ENCODE assay signal across 20 mouse cellular contexts in genomic region chr5:36663329-36663728, GRCm38 (mm10). TPM values are rescaled to one million over a fixed set of nuclear protein-coding genes. Genes with fewer than 3 reads are reported as not detected.
DNase-seq lines count a peak whose midpoint lies in the region; ATAC-seq and TF ChIP-seq lines count a peak whose summit lies in the region.
"Had no signal": no experiment of that assay in that cellular context is flagged by ENCODE, and none has a peak within 500 bp of the region (broad histone marks: within the 10 kb centered on the region; RNA-seq: fewer than 3 reads in every experiment).

No protein-coding gene starts in this region.

- intact Hi-C loops in heart, postnatal 36 days (cut with DNase I) = no loop called here

- CTCF ChIA-PET in Patski (lab: Charles Lee) = interaction anchor here (0.7 to 2.6 kb wide), 17 partner anchors 9 to 84 kb away, joined by 3 to 15 read pairs (median 4); no protein-coding TSS in a partner anchor

- H3K4me3 ChIP-seq in heart, embryonic 12.5 days = no peak overlapping the region
- no peak overlapping the region for H3K4me3 ChIP-seq in G1E (ENCODE audit: low read depth, low read length)
- H3K4me3 ChIP-seq: left cerebral cortex, adult 2 months; limb, embryonic 15.5 days; megakaryocyte, embryonic 14.5 days; midbrain, embryonic 13.5 days had no signal

- H3K4me1 ChIP-seq in heart, embryonic 12.5 days (replicated peaks) = peaks cover 13% of the 10 kb centered on the region
- peaks cover 17% of the 10 kb centered on the region for H3K4me1 ChIP-seq in G1E (ENCODE audit: insufficient read depth, low read depth, low read length)
- H3K4me1 ChIP-seq: limb, embryonic 15.5 days; midbrain, embryonic 13.5 days had no signal

- H3K27me3 ChIP-seq in heart, embryonic 12.5 days (replicated peaks) = no peaks in the 10 kb centered on the region
- H3K27me3 ChIP-seq in G1E (ENCODE audit: insufficient read depth, low read length) (no peaks in the 10 kb centered on the region), Patski (no peaks in the 10 kb centered on the region)
- H3K27me3 ChIP-seq: limb, embryonic 15.5 days; megakaryocyte, embryonic 14.5 days; midbrain, embryonic 13.5 days had no signal

- POLR2A ChIA-PET in Patski (lab: Charles Lee) = interaction anchor here (1.3 to 2.2 kb wide), 3 partner anchors 37 to 50 kb away, joined by 4 to 7 read pairs (median 5); no protein-coding TSS in a partner anchor

- no peak overlapping the region for H3K4me2 ChIP-seq in heart, embryonic 12.5 days
- H3K4me2 ChIP-seq: limb, embryonic 15.5 days; lung, embryonic 14.5 days; midbrain, embryonic 13.5 days had no signal

- peak overlapping the region; percentile 6; the same call in 1 of the 2 replicates for H3K27ac ChIP-seq in heart, embryonic 12.5 days (ENCODE audit: poor library complexity, severe bottlenecking)
- H3K27ac ChIP-seq: hindbrain, postnatal 0 days; left cerebral cortex, adult 2 months; limb, embryonic 15.5 days; liver, embryonic 14.5 days; midbrain, embryonic 13.5 days; stomach, postnatal 0 days had no signal

- in situ Hi-C loops in Patski (cut with MboI; ENCODE audit: low pct_unique_long_range_greater_than_20kb) = no loop called here

- H3K9ac ChIP-seq in heart, embryonic 12.5 days = no peak overlapping the region
- H3K9ac ChIP-seq: limb, embryonic 15.5 days; liver, embryonic 14.5 days; lung, embryonic 14.5 days; midbrain, embryonic 13.5 days had no signal

- WGBS in heart, embryonic 12.5 days = 58% methylated on average over 2 of the region's 2 CpGs

- no peaks in the 10 kb centered on the region for H3K9me3 ChIP-seq in heart, embryonic 12.5 days (replicated peaks)
- H3K9me3 ChIP-seq in G1E (replicated peaks) = no peaks in the 10 kb centered on the region
- H3K9me3 ChIP-seq: limb, embryonic 15.5 days; megakaryocyte, embryonic 14.5 days; midbrain, embryonic 13.5 days had no signal

- peaks cover 21% of the 10 kb centered on the region for H3K36me3 ChIP-seq in heart, embryonic 12.5 days
- peaks cover 18% of the 10 kb centered on the region for H3K36me3 ChIP-seq in G1E (replicated peaks)

- peak; percentile 47 to 48 for DNase-seq in adrenal gland, postnatal 36 days
- no peak for DNase-seq in adrenal gland, postnatal 10 days
- DNase-seq in heart, postnatal 36 days = no peak
- DNase-seq in G1E (ENCODE audit: low spot score) = no peak
- peak; percentile 89 for DNase-seq in Patski (ENCODE audit: low read depth, low spot score)
- DNase-seq in thymus, adult 18-20 months = no peak
- DNase-seq in spleen, postnatal 14 days (ENCODE audit: low spot score in 2 of 2) = no peak
- DNase-seq: cerebellum, adult 9-10 months; kidney, adult 11 months; left cerebral cortex, postnatal 4 days; lung, embryonic 14.5 days had no signal

- ATAC-seq in heart, embryonic 12.5 days (ENCODE audit: insufficient number of reproducible peaks, low FRiP score) = no peak
- peak; percentile 60 for ATAC-seq in G1E (ENCODE audit: extremely low read depth, insufficient number of reproducible peaks, low FRiP score, poor library complexity, severe bottlenecking)
- ATAC-seq in Patski = peak; percentile 97
- ATAC-seq: forebrain, embryonic 16.5 days; hindbrain, postnatal 0 days; midbrain, embryonic 13.5 days had no signal

- no peak for TF ChIP-seq CTCF in G1E (IDR thresholded peaks at IDR 0.05; ENCODE audit: low read depth, low read length)
- TF ChIP-seq CTCF in Patski (IDR thresholded peaks at IDR 0.05) = no peak

RNA-seq across cellular contexts. Expression of gene D5Ertd579e, which starts 32.5 kb away (rescaled TPM):
- 10 to 100 TPM; 56.4 to 66.5 TPM for total RNA-seq in adrenal gland, postnatal 36 days (2021)
- total RNA-seq in adrenal gland, postnatal 10 days (2021) = 10 to 100 TPM; 49.6 to 64.1 TPM
- 35.1 and 37.2 TPM in 2 replicates for polyA plus RNA-seq in heart, embryonic 12.5 days (2016; fragmentation: Nextera tagmentation; extraction: Ambion mirVana)
- 10 to 100 TPM; 75.5 to 90.6 TPM for total RNA-seq in heart, postnatal 36 days (2021)
- 21.4 and 27.5 TPM in 2 replicates for total RNA-seq in G1E (2014; fragmentation: Nextera tagmentation)
- 34.4 and 39.4 TPM in 2 replicates for total RNA-seq in G1E (2017)
- 3.4 and 3.5 TPM in 2 replicates for polyA plus RNA-seq in G1E (2012)
- polyA plus RNA-seq in Patski (2021) = 71.5 TPM

Comparison
In these comparisons a context has a peak if more than half of its experiments do, and no peak if none do; other contexts are left out.
1. DNase-seq: peak in adrenal gland, postnatal 36 days (2 of 2) and Patski (single experiment); none in adrenal gland, postnatal 10 days (single experiment), heart, postnatal 36 days (0 of 2), G1E (single experiment), thymus, adult 18-20 months (0 of 2) and spleen, postnatal 14 days (0 of 2).